Mouse (Mus musculus): ENCODE measurements around the gene Astn2. TPM values are rescaled to one million over a fixed set of nuclear protein-coding genes. Genes with fewer than 3 reads are reported as not detected.

The Astn2 gene
- polyA plus RNA-seq, 1 experiment from 2014 or later, result 0.15 TPM

DNA sequence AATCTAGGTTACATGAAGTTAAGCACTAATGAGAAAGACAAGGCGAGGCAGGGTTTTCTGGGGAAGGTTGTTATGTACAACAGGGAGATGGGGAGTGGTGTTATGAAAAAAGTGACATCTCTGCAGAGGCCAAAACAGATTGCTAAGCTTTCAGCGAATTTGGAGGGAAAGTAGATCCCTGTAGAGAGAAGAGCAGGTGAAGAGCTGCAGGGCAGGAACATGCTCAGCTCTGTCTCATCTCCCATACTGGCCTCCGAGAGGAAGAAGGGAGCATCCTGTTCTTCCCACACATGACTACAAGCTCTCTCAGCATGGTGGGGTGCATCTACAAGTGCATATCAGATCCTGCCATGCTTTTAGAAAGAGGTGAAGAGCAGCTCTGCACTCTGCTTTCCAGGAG, 245.7 kb downstream of the Astn2 start:
- Histone ChIP-seq H3K4me2 (ENCODE audit: low read depth, low read length) (no peak overlapping the region), H3K9ac (ENCODE audit: low read length) (no peak overlapping the region)

GRCm38 (mm10) chr4:66157439-66158113, 246.8 kb downstream of the Astn2 start:
- Histone ChIP-seq H3K27me3 (ENCODE audit: control insufficient read depth, insufficient read depth, low read length) (no peaks in the 10 kb centered on the region), H3K4me3 (replicated peaks; ENCODE audit: low read length) (no peak overlapping the region), H3K9ac (ENCODE audit: low read length) (no peak overlapping the region), H3K4me1 (ENCODE audit: control insufficient read depth, insufficient read depth, low read length) (no peaks in the 10 kb centered on the region), H3K27ac (ENCODE audit: low read length) (no peak overlapping the region), H3K36me3 (ENCODE audit: control insufficient read depth, insufficient read depth, low read length) (no peaks in the 10 kb centered on the region), H3K4me2 (ENCODE audit: low read depth, low read length) (no peak overlapping the region), H3K9me3 (replicated peaks; ENCODE audit: control insufficient read depth, low read length) (no peaks in the 10 kb centered on the region)
- 37% methylated on average over 3 of the region's 3 CpGs for WGBS
- no peak for ATAC-seq (ENCODE audit: insufficient read depth, low FRiP score)

More for the DNA sequence above, 245.7 kb downstream of the Astn2 start:
- no peak for ATAC-seq (ENCODE audit: insufficient read depth, low FRiP score)
- Histone ChIP-seq H3K4me3 (replicated peaks; ENCODE audit: low read length) (no peak overlapping the region), H3K4me1 (ENCODE audit: control insufficient read depth, insufficient read depth, low read length) (no peaks in the 10 kb centered on the region), H3K36me3 (ENCODE audit: control insufficient read depth, insufficient read depth, low read length) (no peaks in the 10 kb centered on the region), H3K27me3 (ENCODE audit: control insufficient read depth, insufficient read depth, low read length) (no peaks in the 10 kb centered on the region), H3K9me3 (replicated peaks; ENCODE audit: control insufficient read depth, low read length) (no peaks in the 10 kb centered on the region), H3K27ac (ENCODE audit: low read length) (no peak overlapping the region)
- whole genome bisulfite sequencing, result 67% methylated on average over 3 of the region's 3 CpGs

- no peak overlapping the region for H3K9ac ChIP-seq (ENCODE audit: low read length)
- no peaks in the 10 kb centered on the region for H3K4me1 ChIP-seq (ENCODE audit: control insufficient read depth, insufficient read depth, low read length)
- no peak overlapping the region for H3K4me2 ChIP-seq (ENCODE audit: low read depth, low read length)
- no peaks in the 10 kb centered on the region for H3K27me3 ChIP-seq (ENCODE audit: control insufficient read depth, insufficient read depth, low read length)
- no peaks in the 10 kb centered on the region for H3K9me3 ChIP-seq (replicated peaks; ENCODE audit: control insufficient read depth, low read length)
- no peaks in the 10 kb centered on the region for H3K36me3 ChIP-seq (ENCODE audit: control insufficient read depth, insufficient read depth, low read length)
- H3K27ac ChIP-seq (ENCODE audit: low read length), result no peak overlapping the region
- no peak for ATAC-seq (ENCODE audit: insufficient read depth, low FRiP score)
- no peak overlapping the region for H3K4me3 ChIP-seq (replicated peaks; ENCODE audit: low read length)
- 89% methylated on average over 5 of the region's 5 CpGs for WGBS
Measured at GRCm38 (mm10) chr4:66146546-66146945, 257.9 kb downstream of the Astn2 start.

DNA sequence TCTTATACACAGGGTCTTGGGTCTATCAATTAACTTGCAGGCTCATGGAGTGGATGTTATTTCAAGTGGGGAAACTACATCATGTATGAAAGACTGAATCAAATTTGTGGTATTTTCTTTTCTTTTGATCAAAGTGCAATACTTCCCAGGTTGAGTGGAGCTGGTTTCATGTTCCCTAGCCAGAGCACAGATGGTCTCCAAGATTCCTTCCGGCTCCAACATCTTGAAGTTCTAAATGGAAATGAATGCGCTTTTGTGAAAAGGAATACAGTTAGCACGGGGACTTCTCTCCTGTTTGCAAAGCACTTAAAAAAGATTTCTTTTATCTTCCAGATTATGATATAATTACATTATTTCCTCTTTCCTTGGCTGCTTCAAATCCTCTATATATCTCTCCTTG, 278.2 kb downstream of the Astn2 start:
- Histone ChIP-seq H3K27ac (ENCODE audit: low read length) (no peak overlapping the region), H3K4me2 (ENCODE audit: low read depth, low read length) (no peak overlapping the region), H3K4me1 (ENCODE audit: control insufficient read depth, insufficient read depth, low read length) (no peaks in the 10 kb centered on the region), H3K9me3 (replicated peaks; ENCODE audit: control insufficient read depth, low read length) (no peaks in the 10 kb centered on the region), H3K27me3 (ENCODE audit: control insufficient read depth, insufficient read depth, low read length) (no peaks in the 10 kb centered on the region), H3K36me3 (ENCODE audit: control insufficient read depth, insufficient read depth, low read length) (no peaks in the 10 kb centered on the region), H3K9ac (ENCODE audit: low read length) (no peak overlapping the region), H3K4me3 (replicated peaks; ENCODE audit: low read length) (no peak overlapping the region)
- 81% methylated on average over 3 of the region's 3 CpGs for WGBS
- ATAC-seq (ENCODE audit: insufficient read depth, low FRiP score), result no peak

- WGBS, result 79% methylated on average over 7 of the region's 7 CpGs
- no peak for ATAC-seq (ENCODE audit: insufficient read depth, low FRiP score)
- H3K4me2 ChIP-seq (ENCODE audit: low read depth, low read length), result no peak overlapping the region
- H3K36me3 ChIP-seq (ENCODE audit: control insufficient read depth, insufficient read depth, low read length), result no peaks in the 10 kb centered on the region
- no peaks in the 10 kb centered on the region for H3K4me1 ChIP-seq (ENCODE audit: control insufficient read depth, insufficient read depth, low read length)
- H3K27me3 ChIP-seq (ENCODE audit: control insufficient read depth, insufficient read depth, low read length), result no peaks in the 10 kb centered on the region
- no peak overlapping the region for H3K27ac ChIP-seq (ENCODE audit: low read length)
- no peak overlapping the region for H3K4me3 ChIP-seq (replicated peaks; ENCODE audit: low read length)
- H3K9ac ChIP-seq (ENCODE audit: low read length), result no peak overlapping the region
- H3K9me3 ChIP-seq (replicated peaks; ENCODE audit: control insufficient read depth, low read length), result no peaks in the 10 kb centered on the region
Measured at GRCm38 (mm10) chr4:66122766-66123358, 281.5 kb downstream of the Astn2 start.

DNA sequence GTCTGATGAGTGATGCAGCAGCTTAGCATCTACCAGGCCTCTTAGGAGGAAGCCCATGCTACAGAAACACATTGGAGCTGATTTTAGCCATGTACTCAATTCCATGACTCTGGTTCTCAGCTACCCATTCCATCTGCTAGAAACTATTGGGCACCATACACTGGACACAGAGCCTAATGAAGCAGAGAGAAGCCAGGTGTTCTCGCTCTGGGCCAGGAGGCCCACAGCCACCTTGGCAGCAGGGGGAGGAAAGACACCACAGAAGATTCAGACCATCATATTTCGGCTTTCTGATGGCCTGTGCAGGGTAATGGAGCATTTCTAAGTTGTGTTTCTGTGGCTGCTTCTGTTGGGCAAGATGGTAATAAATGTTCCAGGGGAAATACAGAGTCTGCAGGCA, 290.2 kb downstream of the Astn2 start:
- no peak overlapping the region for H3K9ac ChIP-seq (ENCODE audit: low read length)
- H3K27ac ChIP-seq (ENCODE audit: low read length), result no peak overlapping the region
- ATAC-seq (ENCODE audit: insufficient read depth, low FRiP score), result no peak
- no peaks in the 10 kb centered on the region for H3K27me3 ChIP-seq (ENCODE audit: control insufficient read depth, insufficient read depth, low read length)
- H3K4me2 ChIP-seq (ENCODE audit: low read depth, low read length), result no peak overlapping the region
- H3K9me3 ChIP-seq (replicated peaks; ENCODE audit: control insufficient read depth, low read length), result no peaks in the 10 kb centered on the region
- no peak overlapping the region for H3K4me3 ChIP-seq (replicated peaks; ENCODE audit: low read length)
- no peaks in the 10 kb centered on the region for H3K4me1 ChIP-seq (ENCODE audit: control insufficient read depth, insufficient read depth, low read length)
- H3K36me3 ChIP-seq (ENCODE audit: control insufficient read depth, insufficient read depth, low read length), result no peaks in the 10 kb centered on the region
- 86% methylated on average over 2 of the region's 2 CpGs for WGBS

DNA sequence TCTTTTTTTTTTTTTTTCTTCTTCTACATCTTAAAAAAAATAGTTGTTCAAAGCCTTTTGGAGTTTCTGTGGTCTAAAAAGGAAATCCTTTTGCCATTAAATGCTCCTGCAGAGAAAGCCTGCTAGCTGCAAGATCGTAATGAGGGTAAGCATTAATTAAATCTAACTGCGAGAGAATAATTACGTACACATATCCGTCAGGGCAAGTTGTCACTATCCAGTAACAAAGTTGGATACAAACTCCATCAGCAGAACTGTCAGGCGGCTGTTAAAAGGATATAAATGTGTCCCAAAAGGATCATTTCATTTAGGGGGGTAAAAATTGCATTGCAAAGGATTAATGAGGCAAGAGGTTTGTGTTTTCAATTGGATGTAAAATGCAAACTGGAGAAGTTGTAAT, 302.4 kb downstream of the Astn2 start:
- H3K4me2 ChIP-seq (ENCODE audit: low read depth, low read length), result no peak overlapping the region
- ATAC-seq (ENCODE audit: insufficient read depth, low FRiP score), result no peak
- WGBS, result 58% methylated on average over 5 of the region's 5 CpGs
- H3K4me3 ChIP-seq (replicated peaks; ENCODE audit: low read length), result no peak overlapping the region
- H3K27ac ChIP-seq (ENCODE audit: low read length), result no peak overlapping the region
- no peaks in the 10 kb centered on the region for H3K4me1 ChIP-seq (ENCODE audit: control insufficient read depth, insufficient read depth, low read length)
- H3K27me3 ChIP-seq (ENCODE audit: control insufficient read depth, insufficient read depth, low read length), result no peaks in the 10 kb centered on the region
- H3K9me3 ChIP-seq (replicated peaks; ENCODE audit: control insufficient read depth, low read length), result no peaks in the 10 kb centered on the region
- H3K36me3 ChIP-seq (ENCODE audit: control insufficient read depth, insufficient read depth, low read length), result no peaks in the 10 kb centered on the region
- no peak overlapping the region for H3K9ac ChIP-seq (ENCODE audit: low read length)

DNA sequence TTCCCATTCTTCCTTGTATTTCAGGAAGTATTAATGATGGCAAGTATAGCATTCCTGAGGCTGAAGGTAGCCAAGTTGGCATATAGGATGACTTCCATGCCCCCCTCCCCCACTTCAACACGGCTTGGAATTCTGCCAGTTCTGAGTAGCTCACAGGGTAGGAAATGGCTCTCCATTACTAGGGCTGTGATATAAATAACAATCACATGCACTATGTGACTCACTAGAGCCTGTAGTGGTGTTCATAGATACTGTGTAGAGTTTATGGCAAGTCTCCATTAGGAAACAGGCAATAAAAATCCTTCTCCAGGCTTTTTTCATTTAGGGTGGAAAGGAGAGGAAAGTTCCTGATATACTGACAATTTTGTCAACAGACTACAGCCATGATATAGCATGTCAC, 306.8 kb downstream of the Astn2 start:
- 80% methylated on average over 1 of the region's 1 CpGs for WGBS
- no peaks in the 10 kb centered on the region for H3K4me1 ChIP-seq (ENCODE audit: control insufficient read depth, insufficient read depth, low read length)

GRCm38 (mm10) chr4:66096104-66096503, 308.3 kb downstream of the Astn2 start:
- no peak overlapping the region for H3K9ac ChIP-seq (ENCODE audit: low read length)
- no peak overlapping the region for H3K4me3 ChIP-seq (replicated peaks; ENCODE audit: low read length)
- no peak for ATAC-seq (ENCODE audit: insufficient read depth, low FRiP score)
- no peaks in the 10 kb centered on the region for H3K4me1 ChIP-seq (ENCODE audit: control insufficient read depth, insufficient read depth, low read length)
- H3K9me3 ChIP-seq (replicated peaks; ENCODE audit: control insufficient read depth, low read length), result no peaks in the 10 kb centered on the region
- H3K27ac ChIP-seq (ENCODE audit: low read length), result no peak overlapping the region
- no peaks in the 10 kb centered on the region for H3K36me3 ChIP-seq (ENCODE audit: control insufficient read depth, insufficient read depth, low read length)
- WGBS, result 72% methylated on average over 2 of the region's 2 CpGs
- H3K27me3 ChIP-seq (ENCODE audit: control insufficient read depth, insufficient read depth, low read length), result no peaks in the 10 kb centered on the region
- H3K4me2 ChIP-seq (ENCODE audit: low read depth, low read length), result no peak overlapping the region

More for the DNA sequence above, 306.8 kb downstream of the Astn2 start:
- no peak; the same call in 1 of the 2 replicates for ATAC-seq (ENCODE audit: insufficient read depth, low FRiP score)
- Histone ChIP-seq H3K27me3 (ENCODE audit: control insufficient read depth, insufficient read depth, low read length) (no peaks in the 10 kb centered on the region), H3K9ac (ENCODE audit: low read length) (no peak overlapping the region), H3K4me3 (replicated peaks; ENCODE audit: low read length) (no peak overlapping the region), H3K27ac (ENCODE audit: low read length) (no peak overlapping the region), H3K36me3 (ENCODE audit: control insufficient read depth, insufficient read depth, low read length) (no peaks in the 10 kb centered on the region), H3K4me2 (ENCODE audit: low read depth, low read length) (no peak overlapping the region), H3K9me3 (replicated peaks; ENCODE audit: control insufficient read depth, low read length) (no peaks in the 10 kb centered on the region)
